Mouse (Mus musculus) ovary, adult 18-20 months (tissue): ENCODE measurements at regions not wholly inside any gene's neighbourhood (a gene's known extent, or its start where the extent isn't known, plus 50 kb on each side); places are given as distances from the start of the nearest gene placed in this dataset.
A peak's percentile ranks its signal among the peaks of the same experiment; 100 is the strongest.

Experiments used
- DNase-seq: peaks from one replicate; pipeline ENCODE4 v3.0.0; 2022; ENCODE audit warnings: low spot score, mixed read lengths

GRCm38 (mm10) chrX:97434327-97434726 is 57.3 kb upstream of the Eda2r start:
- DNase-seq, result no peak

- DNase-seq, result peak; percentile 2
Observed at GRCm38 (mm10) chrX:97431391-97431803, 54.4 kb upstream of the Eda2r start.
